Mouse (Mus musculus): ENCODE data around the gene Fsd2. TPM values are rescaled to one million over a fixed set of nuclear protein-coding genes. Genes with fewer than 3 reads are reported as not detected.

Fsd2 gene
- total and polyA plus RNA-seq, 2 experiments from 2014 or later, result 0.05 to 0.31 TPM

DNA sequence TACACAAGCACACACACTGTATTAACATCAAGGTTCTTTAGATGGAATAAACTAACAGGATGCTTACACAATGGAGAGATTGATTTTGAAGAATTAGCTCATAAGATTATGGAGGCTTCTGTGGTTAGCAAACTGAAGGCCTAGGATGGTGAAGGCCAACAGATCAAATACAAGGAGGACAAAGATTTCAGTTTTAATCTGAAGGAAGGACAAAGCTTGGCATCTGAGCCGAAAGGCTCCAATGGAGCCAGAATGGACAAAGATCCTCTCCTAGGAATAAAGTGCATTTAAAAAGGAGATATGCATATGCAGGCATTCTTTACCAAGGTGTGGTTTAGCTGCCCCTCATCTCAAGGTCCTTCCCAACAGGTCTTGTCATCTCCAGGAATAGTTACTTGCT, 3.1 kb upstream of the Fsd2 start:
- ATAC-seq, result no peak
- Histone ChIP-seq H3K4me2 (ENCODE audit: low read depth, low read length) (no peak overlapping the region), H3K36me3 (ENCODE audit: insufficient read depth, low read length) (peaks cover 1% of the 10 kb centered on the region; the same call in 1 of the 2 replicates), H3K27ac (no peak overlapping the region), H3K9me3 (ENCODE audit: low read length) (no peaks in the 10 kb centered on the region), H3K9ac (replicated peaks; ENCODE audit: low read length) (no peak overlapping the region), H3K4me3 (ENCODE audit: low read length) (no peak overlapping the region), H3K27me3 (ENCODE audit: insufficient read depth, low read length) (no peaks in the 10 kb centered on the region), H3K4me1 (ENCODE audit: insufficient read depth, low read length) (peaks cover 7% of the 10 kb centered on the region; the same call in 1 of the 2 replicates)
- DNase-seq (ENCODE audit: low spot score), result no peak
- whole genome bisulfite sequencing, result 94% methylated on average over 1 of the region's 1 CpGs
- no peak for TF ChIP-seq CTCF (IDR thresholded peaks at IDR 0.05; ENCODE audit: low read depth)

- Histone ChIP-seq H3K9me3 (ENCODE audit: low read length) (no peaks in the 10 kb centered on the region), H3K9ac (replicated peaks; ENCODE audit: low read length) (no peak overlapping the region)
- 95% methylated on average over 5 of the region's 5 CpGs for WGBS
Observed at GRCm38 (mm10) chr7:81567396-81567795, 652 bp upstream of the Fsd2 start.

DNA sequence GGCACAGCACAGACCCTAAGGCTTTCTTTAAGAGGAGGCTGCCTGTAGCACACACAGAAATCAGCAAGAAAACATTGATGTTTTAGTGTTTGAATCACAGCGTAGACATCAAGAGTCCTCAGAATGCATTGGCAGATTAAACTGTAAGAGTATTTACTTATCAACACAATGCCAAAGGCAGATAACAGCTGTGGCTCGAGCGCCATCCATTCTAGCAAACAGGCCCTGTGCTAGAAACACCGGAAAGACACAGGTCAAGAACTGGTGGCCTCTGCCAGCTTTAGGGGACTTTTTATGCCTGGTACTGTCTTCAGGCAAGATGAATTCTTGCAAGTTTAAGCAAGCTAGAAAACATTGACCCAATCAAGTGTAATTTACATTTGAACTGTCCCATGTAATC, 412 bp downstream of the Fsd2 start:
- no peak for ATAC-seq
- WGBS, result 77% methylated on average over 4 of the region's 4 CpGs
- no peaks in the 10 kb centered on the region for H3K4me1 ChIP-seq (ENCODE audit: insufficient read depth, low read length)

More at GRCm38 (mm10) chr7:81567396-81567795, 652 bp upstream of the Fsd2 start:
- H3K27ac ChIP-seq, result no peak overlapping the region
- H3K4me1 ChIP-seq (ENCODE audit: insufficient read depth, low read length), result peaks cover 2% of the 10 kb centered on the region; the same call in 1 of the 2 replicates
- no peak overlapping the region for H3K4me2 ChIP-seq (ENCODE audit: low read depth, low read length)
- H3K27me3 ChIP-seq (ENCODE audit: insufficient read depth, low read length), result no peaks in the 10 kb centered on the region
- ATAC-seq (no peak), DNase-seq (ENCODE audit: low spot score) (no peak)
- TF ChIP-seq CTCF (IDR thresholded peaks at IDR 0.05; ENCODE audit: low read depth), result no peak
- H3K36me3 ChIP-seq (ENCODE audit: insufficient read depth, low read length), result no peaks in the 10 kb centered on the region
- H3K4me3 ChIP-seq (ENCODE audit: low read length), result no peak overlapping the region

GRCm38 (mm10) chr7:81565381-81566055, 1.2 kb downstream of the Fsd2 start:
- Histone ChIP-seq H3K4me3 (ENCODE audit: low read length) (no peak overlapping the region), H3K4me1 (ENCODE audit: insufficient read depth, low read length) (no peaks in the 10 kb centered on the region), H3K27ac (peak overlapping the region; percentile 51; the same call in 1 of the 2 replicates), H3K9ac (replicated peaks; ENCODE audit: low read length) (no peak overlapping the region), H3K4me2 (ENCODE audit: low read depth, low read length) (no peak overlapping the region), H3K36me3 (ENCODE audit: insufficient read depth, low read length) (no peaks in the 10 kb centered on the region), H3K9me3 (ENCODE audit: low read length) (no peaks in the 10 kb centered on the region), H3K27me3 (ENCODE audit: insufficient read depth, low read length) (no peaks in the 10 kb centered on the region)
- DNase-seq (ENCODE audit: low spot score) (peak; percentile 62), ATAC-seq (peak; percentile 74; the same call in 1 of the 2 replicates)
- 53% methylated on average over 7 of the region's 7 CpGs for WGBS
- TF ChIP-seq CTCF (IDR thresholded peaks at IDR 0.05; ENCODE audit: low read depth), result no peak

More for the DNA sequence above, 412 bp downstream of the Fsd2 start:
- Histone ChIP-seq H3K27ac (peak overlapping the region; percentile 51; the same call in 1 of the 2 replicates), H3K9me3 (ENCODE audit: low read length) (no peaks in the 10 kb centered on the region), H3K4me3 (ENCODE audit: low read length) (no peak overlapping the region), H3K36me3 (ENCODE audit: insufficient read depth, low read length) (no peaks in the 10 kb centered on the region), H3K4me2 (ENCODE audit: low read depth, low read length) (no peak overlapping the region), H3K27me3 (ENCODE audit: insufficient read depth, low read length) (no peaks in the 10 kb centered on the region), H3K9ac (replicated peaks; ENCODE audit: low read length) (no peak overlapping the region)
- TF ChIP-seq CTCF (IDR thresholded peaks at IDR 0.05; ENCODE audit: low read depth), result no peak
- DNase-seq (ENCODE audit: low spot score), result no peak

- H3K4me1 ChIP-seq (ENCODE audit: insufficient read depth, low read length), result no peaks in the 10 kb centered on the region
- TF ChIP-seq CTCF (IDR thresholded peaks at IDR 0.05; ENCODE audit: low read depth), result no peak
- DNase-seq (ENCODE audit: low spot score), result no peak
- peak overlapping the region; percentile 51; the same call in 1 of the 2 replicates for H3K27ac ChIP-seq
- H3K36me3 ChIP-seq (ENCODE audit: insufficient read depth, low read length), result no peaks in the 10 kb centered on the region
- no peaks in the 10 kb centered on the region for H3K27me3 ChIP-seq (ENCODE audit: insufficient read depth, low read length)
- no peak overlapping the region for H3K4me3 ChIP-seq (ENCODE audit: low read length)
- no peak overlapping the region for H3K9ac ChIP-seq (replicated peaks; ENCODE audit: low read length)
- ATAC-seq, result no peak
- H3K4me2 ChIP-seq (ENCODE audit: low read depth, low read length), result no peak overlapping the region
- H3K9me3 ChIP-seq (ENCODE audit: low read length), result no peaks in the 10 kb centered on the region
- 76% methylated on average over 7 of the region's 7 CpGs for WGBS
Observed at GRCm38 (mm10) chr7:81564766-81565165, 2.0 kb downstream of the Fsd2 start.

DNA sequence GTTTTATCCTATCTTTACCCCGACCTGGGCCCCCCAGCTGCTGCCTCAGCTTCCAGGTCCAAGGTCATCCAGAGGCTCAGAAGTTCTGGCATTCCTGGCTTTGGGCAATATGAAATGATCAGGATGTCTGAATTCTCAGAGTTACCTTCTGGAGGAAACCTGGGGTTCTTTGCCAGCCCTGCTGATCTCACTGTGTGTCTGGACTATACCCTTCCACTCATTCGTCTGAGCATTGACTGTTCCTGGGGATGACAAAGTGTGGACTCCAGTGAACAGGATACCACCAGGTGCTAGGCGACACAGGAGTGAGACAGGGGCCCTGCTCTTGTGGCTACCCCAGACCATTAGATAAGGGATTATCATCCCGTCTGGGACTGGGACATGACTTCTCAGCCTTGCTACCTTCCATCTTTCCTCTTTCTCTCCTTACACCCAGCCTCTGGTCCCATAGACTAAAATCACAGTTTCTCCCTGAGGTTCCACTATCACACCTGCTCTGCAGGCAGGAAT, 3.2 kb downstream of the Fsd2 start:
- DNase-seq (ENCODE audit: low spot score) (no peak), ATAC-seq (no peak)
- Histone ChIP-seq H3K27me3 (ENCODE audit: insufficient read depth, low read length) (no peaks in the 10 kb centered on the region), H3K36me3 (ENCODE audit: insufficient read depth, low read length) (no peaks in the 10 kb centered on the region), H3K4me3 (ENCODE audit: low read length) (no peak overlapping the region), H3K9me3 (ENCODE audit: low read length) (no peaks in the 10 kb centered on the region), H3K27ac (no peak overlapping the region), H3K4me2 (ENCODE audit: low read depth, low read length) (no peak overlapping the region), H3K9ac (replicated peaks; ENCODE audit: low read length) (no peak overlapping the region), H3K4me1 (ENCODE audit: insufficient read depth, low read length) (no peaks in the 10 kb centered on the region)
- WGBS, result 85% methylated on average over 4 of the region's 4 CpGs
- TF ChIP-seq CTCF (IDR thresholded peaks at IDR 0.05; ENCODE audit: low read depth), result no peak

- Histone ChIP-seq H3K9me3 (ENCODE audit: low read length) (no peaks in the 10 kb centered on the region), H3K27ac (no peak overlapping the region), H3K4me1 (ENCODE audit: insufficient read depth, low read length) (no peaks in the 10 kb centered on the region), H3K27me3 (ENCODE audit: insufficient read depth, low read length) (no peaks in the 10 kb centered on the region), H3K36me3 (ENCODE audit: insufficient read depth, low read length) (no peaks in the 10 kb centered on the region), H3K4me2 (ENCODE audit: low read depth, low read length) (no peak overlapping the region), H3K4me3 (ENCODE audit: low read length) (no peak overlapping the region), H3K9ac (replicated peaks; ENCODE audit: low read length) (no peak overlapping the region)
- DNase-seq (ENCODE audit: low spot score) (no peak), ATAC-seq (no peak)
- WGBS, result 72% methylated on average over 5 of the region's 5 CpGs
- no peak for TF ChIP-seq CTCF (IDR thresholded peaks at IDR 0.05; ENCODE audit: low read depth)
Observed at GRCm38 (mm10) chr7:81561211-81561610, 5.5 kb downstream of the Fsd2 start.

Data from hindbrain, postnatal 0 days (tissue).